Mouse (Mus musculus) erythroblast, adult 5-6 weeks (primary cell): ENCODE data around the gene Lyrm4. TPM values are rescaled to one million over a fixed set of nuclear protein-coding genes. Genes with fewer than 3 reads are reported as not detected.

Source experiments
- ATAC-seq: replicated peaks from 2 replicates; pipeline ENCODE4 v1.8.0; 2016; ENCODE audit warnings: moderate number of reproducible peaks, mild to moderate bottlenecking, moderate TSS enrichment, inconsistent platforms; ENCODE audit not compliant: poor library complexity, low FRiP score, severe bottlenecking
- total RNA-seq, 2 experiments: library from RNA; stranded (forward) in 1 of 2; stranded (reverse) in 1 of 2; fragments of 150-400 nt in 1 of 2; fragments of 200-764, 138-1000 nt in 1 of 2; gene quantifications; 2 replicates each; pipeline versions ENCODE4 v1.2.3 to v1.2.4; 2015 to 2017; ENCODE audit warnings: low replicate concordance in 2 of 2

Gene Lyrm4
- total RNA-seq, 2 experiments from 2014 or later = 7.2 to 9.6 TPM

- ATAC-seq = peak; percentile 79; the same call in 1 of the 2 replicates
These were observed 169.8 kb downstream of the Lyrm4 start for GRCm38 (mm10) chr13:35947354-35948000.

GRCm38 (mm10) chr13:35946659-35947353 lies 170.5 kb downstream of the Lyrm4 start:
- no peak for ATAC-seq

- no peak for ATAC-seq
These were observed 176.4 kb downstream of the Lyrm4 start for GRCm38 (mm10) chr13:35940934-35941333.

- ATAC-seq = no peak
These were observed 177.3 kb downstream of the Lyrm4 start for GRCm38 (mm10) chr13:35939871-35940665.

GRCm38 (mm10) chr13:35937991-35938390 lies 179.3 kb downstream of the Lyrm4 start:
- ATAC-seq = no peak

Other genes starting within 250 kb of the Lyrm4 start
- gene Rpp40, start 211.2 kb downstream of the Lyrm4 start, total RNA-seq (2015; ENCODE audit: low replicate concordance) = 5.6 and 11.3 TPM in 2 replicates
- gene Rpp40, start 211.2 kb downstream of the Lyrm4 start, total RNA-seq (2017; ENCODE audit: low replicate concordance) = 0.56 and 0.77 TPM in 2 replicates
- gene Ppp1r3g, start 158.7 kb downstream of the Lyrm4 start, total RNA-seq (2015; ENCODE audit: low replicate concordance) = not detected in 2 replicates
- gene Ppp1r3g, start 158.7 kb downstream of the Lyrm4 start, total RNA-seq (2017; ENCODE audit: low replicate concordance) = not detected in 2 replicates
- gene Fars2, start 114 bp downstream of the Lyrm4 start, total RNA-seq (2015; ENCODE audit: low replicate concordance) = 42.0 and 45.2 TPM in 2 replicates
- gene Fars2, start 114 bp downstream of the Lyrm4 start, total RNA-seq (2017; ENCODE audit: low replicate concordance) = 51.2 and 82.0 TPM in 2 replicates